Mouse (Mus musculus): ENCODE measurements around the gene Klhl2.

Gene Klhl2

DNA sequence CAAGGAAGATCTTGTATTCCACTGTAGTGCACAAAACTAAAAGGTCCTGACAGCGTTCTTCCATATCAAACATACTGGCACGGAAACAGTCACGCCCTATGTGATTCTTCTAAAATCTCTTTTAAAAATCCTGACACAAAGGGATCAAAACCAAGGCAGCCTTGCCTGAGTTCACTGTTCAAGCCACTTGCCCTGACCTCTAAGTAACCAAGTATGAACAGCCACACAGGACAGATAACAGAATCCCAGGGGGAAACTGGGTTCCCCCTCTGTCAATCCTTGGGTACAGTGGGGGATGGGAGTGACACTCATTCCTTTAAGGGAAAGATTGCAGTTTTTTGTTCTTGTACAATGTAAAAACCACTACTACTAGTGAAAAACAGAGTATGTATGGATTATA lies 19.9 kb downstream of the Klhl2 start:
- no peak for DNase-seq

DNA sequence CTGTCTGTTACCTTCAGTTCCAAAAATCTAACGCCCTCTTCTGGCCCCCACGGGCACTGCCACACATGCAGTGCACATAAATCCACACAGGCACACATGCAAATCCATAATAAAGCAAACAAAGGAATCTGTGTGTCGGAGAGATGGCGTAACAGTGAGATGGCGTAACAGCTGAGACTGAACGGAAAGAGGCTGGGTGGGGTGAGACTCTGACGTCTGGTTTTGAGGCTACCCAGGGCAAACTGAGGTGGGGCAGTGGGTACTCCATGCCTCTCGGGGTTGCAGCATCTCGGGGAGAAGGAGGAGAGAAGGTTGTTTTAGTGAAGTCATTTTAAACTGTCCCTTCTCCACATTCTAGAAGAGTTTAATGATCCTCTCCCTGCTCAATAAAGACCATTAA lies 20.4 kb downstream of the Klhl2 start:
- DNase-seq, result no peak

DNA sequence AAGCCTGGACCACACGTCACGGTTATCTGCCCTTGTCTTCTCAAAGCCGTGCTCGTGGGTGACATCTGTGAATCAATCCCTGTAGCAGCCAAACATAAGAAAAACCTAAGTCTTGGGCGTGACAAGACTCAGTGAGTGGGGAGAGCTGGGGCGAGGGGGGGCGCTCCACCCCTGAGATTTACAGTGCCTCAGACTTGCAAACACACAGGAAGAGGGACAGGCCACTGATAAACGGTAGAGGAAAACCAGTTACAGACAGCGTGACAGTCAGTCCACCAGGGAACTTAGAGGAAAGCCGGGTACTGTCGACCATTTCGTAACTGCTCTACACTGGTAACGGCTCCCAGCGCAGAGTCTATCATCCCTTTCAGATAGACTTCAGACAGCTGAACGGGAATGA lies 21.4 kb downstream of the Klhl2 start:
- DNase-seq, result no peak

DNA sequence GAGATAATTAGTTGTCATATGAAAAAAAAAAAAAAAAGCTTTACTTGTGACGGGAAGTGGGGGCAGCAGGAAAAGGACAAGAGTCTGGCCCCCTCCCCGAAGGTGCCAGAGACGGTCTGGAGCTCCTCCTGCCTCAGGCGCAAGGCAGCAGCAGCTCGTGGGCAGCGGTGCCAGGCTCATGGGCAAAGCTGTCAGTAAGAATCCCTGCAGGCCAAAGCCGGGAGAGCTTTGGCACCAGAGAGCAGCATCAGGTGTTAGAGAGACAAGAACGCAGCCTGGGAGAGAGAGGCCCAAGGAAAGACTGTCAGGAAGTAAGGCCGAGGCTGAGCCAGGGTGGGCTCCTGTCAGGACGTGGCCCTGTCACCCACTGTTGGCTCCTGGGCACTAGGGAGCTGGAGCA lies 22.5 kb downstream of the Klhl2 start:
- DNase-seq, result no peak

DNA sequence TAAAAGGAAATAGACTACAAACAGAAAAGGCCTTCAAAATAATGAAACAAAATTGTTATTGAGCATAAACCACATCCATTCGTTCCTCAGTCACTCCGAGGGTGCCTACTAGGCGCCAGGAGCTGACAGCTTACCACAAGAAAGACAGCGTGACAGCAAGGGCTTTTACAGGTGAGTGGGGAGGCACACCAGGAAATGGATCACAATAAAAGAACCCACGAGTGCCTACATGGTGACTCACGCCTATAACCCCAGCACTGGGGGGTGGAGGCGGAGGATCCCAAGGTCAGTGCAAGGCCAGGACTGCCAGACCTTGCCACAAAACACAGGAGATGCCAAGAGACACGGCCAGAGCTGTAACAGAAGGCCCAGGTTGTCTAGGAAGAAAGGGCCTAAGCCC lies 23.4 kb downstream of the Klhl2 start:
- DNase-seq, result no peak

DNA sequence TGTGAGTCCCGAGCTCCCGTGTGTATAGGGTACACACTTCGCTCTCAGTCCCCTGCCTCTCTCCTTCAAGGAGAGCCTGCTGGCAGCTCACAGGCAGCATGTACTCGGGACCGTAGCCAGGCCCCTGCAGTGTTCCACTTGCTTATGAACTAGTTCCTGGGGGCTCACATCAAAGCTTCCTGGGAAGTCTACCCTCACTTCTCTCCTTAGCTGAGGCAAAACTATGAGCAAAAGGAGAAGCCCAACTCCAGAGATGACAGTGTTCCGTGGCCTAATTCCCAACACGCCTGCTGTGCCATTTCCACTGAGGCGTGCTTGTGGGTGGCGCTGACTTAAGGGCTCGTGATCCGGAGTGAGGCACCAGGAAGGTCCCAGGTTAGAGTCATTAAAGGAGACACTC lies 25.9 kb downstream of the Klhl2 start:
- peak; percentile 31 for DNase-seq

DNA sequence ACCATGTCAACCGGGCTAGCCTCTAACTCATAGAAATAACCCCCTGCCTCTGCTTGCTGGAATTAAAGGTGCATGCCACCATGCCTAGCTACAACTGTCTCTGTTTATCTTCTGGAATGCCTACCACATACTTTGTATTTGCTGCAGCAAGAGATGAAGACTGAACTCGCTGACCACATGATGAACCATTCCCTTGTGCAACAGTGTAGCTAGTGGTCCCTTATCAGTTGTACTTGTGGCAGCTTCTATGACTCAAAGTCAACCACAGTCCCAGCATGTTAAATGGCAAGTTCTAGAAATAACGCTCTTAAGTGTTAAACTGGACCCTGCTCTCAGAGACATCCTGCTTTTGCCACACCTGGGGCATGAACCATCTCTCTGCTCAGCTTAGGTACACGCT lies 28.9 kb downstream of the Klhl2 start:
- no peak for DNase-seq

DNA sequence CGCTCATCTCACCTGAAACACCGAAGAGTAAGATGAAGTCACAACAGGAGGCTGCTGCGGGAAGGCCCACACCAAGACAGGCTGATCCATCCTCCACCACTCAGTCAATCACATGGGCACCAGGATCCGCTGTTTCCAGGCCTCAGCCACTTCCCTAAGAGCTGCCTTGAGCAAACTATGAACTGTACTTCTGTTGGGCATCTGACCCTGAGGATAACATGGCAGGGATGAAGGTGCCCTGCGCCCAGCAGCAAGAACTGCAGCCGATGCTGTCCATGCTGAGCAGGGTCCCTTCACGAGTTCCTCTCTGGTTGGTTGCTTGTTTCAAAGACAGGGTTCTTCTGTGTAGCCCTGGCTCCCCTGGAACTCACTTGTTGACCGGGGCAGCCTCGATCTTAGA lies 38.0 kb downstream of the Klhl2 start:
- no peak for DNase-seq

DNA sequence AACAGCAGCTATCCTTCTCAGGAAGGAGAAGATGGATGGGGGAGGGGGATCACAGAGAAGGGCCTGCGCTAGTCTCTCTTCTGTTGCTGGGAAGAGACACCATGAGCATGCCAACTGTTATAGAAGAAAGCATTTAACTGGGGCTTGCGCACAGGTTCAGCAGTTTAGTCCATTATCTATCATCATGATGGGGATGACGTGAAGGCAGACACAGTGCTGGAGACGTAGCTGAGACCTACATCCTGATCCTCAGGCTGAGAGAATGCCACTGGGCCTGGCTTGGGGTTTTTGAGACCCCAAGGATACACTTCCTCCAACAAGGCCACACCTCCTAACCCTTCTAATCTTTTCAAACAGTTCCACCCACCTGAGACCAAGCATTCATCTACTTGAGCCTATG lies 38.7 kb downstream of the Klhl2 start:
- DNase-seq, result no peak

DNA sequence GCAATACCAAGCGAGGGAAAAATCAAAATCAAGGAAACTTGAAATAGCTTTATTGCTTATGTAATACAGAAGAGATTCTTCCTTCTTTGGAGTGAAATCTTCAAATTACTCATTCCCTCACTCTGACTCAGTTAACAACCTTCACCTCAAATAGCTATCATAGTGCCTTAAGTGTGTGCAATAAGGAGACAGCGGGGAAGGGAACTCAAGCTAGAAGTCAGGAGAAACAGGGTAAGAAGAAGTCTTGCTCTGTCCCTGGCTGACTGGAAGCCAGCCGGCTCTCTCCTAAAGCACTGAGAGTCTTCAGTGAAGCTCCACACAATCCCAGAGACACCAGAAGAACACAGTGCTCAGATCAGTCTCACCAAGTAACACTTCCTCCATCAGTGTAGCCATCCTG lies 43.3 kb downstream of the Klhl2 start:
- DNase-seq, result no peak

DNA sequence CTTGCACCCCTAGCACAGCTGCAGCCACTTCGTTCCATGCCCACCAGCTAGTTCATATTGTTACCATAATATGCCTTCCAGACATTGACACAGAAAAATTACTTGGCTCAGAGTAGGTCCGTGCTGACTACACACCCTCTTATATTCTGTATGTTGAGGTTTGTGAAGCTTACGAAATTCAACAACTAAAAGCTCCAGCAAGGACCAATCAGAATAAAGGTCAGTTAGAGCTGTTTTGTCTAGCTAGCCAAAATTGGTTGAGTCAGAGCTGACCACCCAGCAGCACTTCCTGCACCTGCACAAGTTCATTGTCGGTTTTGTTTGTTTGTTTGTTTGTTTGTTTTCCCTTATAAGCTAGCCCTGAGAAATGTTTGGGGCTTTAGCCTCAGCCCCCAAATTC lies 44.8 kb downstream of the Klhl2 start:
- DNase-seq, result no peak

DNA sequence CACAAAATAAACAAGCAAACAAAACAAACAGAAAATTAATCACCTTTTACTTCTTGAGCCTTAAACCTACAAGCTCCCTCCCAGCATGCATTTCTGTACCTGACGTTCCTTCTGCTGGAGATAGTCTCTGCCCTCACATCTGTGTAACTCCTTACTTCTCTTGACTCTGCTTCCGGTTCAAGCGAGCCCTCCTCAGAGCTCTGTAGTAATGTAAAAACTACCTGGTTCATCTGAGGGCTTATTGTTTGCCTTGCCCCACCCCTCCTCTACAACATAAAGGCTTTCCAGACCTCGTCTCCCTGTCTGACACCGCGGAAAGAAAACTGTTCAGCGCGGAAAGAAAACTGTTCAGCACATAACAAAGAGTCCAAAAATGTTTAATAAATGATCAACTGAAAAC lies 50.5 kb downstream of the Klhl2 start:
- no peak for DNase-seq

DNA sequence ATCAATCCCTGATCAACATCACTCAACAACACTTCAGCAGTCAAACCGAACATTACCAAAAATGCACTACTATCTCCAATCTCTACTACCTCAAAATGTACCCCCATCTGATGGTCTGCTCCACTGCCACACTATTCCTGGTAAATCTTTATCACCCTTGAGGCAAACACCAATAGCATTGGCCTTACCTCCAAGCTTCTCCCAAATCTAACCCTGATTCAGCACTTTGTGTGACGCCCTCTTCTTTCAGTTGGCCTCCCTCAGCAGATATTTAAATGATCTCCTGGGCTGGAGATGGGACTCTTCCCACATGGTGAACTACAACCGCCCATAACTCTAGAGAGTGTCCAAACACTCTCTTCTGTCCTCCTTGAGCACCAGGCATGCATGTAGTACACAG lies 51.3 kb downstream of the Klhl2 start:
- no peak for DNase-seq

DNA sequence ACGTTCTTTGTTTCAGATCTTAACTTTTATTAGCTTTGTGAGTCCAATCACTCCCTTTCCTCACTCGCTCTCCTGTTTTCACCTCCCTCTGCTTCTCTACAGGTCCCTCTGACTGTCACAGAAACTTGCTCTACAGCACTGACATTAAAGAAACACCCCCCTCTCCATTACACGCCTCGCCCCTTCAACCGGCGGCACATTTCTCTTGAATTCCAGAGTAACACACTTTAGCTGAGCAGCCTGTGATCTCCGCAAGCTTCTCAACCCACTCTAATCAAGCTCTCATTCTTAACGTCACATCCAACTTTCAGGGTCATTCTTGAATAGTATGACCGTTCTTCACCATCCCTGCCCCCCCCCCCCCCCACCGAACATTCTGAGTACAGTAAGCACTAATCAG lies 52.1 kb downstream of the Klhl2 start:
- no peak for DNase-seq

DNA sequence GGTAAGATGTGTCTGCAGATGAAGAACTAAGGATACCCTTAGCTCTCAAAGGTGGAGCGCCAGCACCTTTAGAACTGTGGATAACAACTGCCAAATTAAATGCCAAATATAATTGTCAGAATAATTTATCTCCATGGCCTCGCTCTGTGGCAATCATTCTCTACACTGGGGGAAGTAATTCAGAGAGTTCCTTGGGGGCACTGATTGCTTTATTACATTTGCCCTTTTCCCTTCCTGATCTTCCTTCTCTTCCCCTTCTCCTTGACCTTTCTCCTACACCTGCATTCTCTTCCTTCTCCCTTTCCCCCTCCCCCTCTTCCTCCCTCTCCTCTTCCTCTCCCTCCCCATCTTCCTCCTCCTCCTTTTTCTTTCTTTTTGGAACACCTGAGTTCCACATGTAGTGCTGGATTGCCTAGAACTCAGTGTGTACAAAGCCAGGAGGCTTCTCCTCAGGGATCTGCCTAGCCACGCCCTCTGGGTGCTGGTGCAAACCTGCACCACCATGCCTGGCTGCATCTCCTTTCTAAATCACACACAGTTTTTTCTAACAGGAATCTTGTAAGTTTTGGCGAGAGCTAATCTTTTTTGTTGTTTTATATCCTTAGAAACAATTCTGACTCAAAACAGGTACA lies 58.5 kb downstream of the Klhl2 start:
- no peak for DNase-seq

DNA sequence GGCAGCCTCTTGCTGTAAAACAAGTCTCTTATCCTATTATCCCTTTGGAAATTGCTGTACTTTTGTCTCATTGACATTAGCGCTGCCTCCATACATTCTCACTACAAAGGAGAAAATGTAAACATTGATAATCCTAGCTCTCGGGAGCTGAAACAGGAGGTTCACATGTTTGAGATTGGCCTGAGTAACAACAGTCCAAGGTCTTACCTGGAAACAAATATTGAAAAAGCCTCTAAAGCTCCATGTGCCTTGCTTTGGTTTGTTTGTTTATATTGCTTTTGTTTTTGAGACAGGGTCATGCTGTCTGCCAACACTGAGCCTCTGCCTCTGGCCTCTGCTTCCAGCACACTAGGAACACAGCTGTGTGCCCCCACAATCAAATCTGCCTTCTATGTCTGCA lies 59.4 kb downstream of the Klhl2 start:
- no peak for DNase-seq

DNA sequence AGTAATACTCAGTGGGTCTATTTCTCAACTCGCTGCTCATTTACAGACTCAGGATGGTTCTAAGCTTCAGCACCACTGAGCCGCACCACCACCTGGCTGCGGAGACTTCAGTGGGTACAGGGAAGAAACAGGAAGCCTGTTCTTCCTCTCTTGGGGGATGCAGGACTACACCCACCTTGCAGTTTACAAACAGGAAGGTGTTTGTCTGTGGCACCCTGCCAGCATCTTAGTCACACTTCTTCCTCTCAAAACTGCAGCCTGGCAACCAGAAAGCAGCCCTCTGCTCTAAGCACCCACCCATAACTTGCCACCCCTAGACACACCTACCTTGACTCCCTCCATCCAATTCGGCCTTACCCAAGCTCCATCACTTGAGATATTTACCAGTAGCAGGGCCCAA lies 61.1 kb downstream of the Klhl2 start:
- DNase-seq, result no peak

DNA sequence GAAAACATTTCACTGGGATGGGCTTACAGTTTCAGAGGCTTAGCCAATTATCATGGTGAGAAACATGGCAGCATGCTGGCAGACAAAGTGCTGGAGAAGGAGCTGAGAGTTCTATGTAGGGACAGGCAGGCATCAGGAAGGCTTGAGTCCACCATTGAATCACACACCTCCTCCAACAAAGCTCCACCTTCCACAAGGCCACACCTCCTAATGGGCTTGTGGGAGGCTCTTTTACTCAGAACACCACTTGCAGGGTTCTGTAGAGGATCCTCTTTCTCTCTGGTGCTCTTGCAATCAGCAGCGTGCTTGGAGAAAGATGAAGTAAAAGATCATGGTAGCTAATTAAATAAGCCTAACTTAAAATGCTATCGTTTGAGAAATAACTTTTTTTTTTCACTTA lies 63.0 kb downstream of the Klhl2 start:
- DNase-seq, result no peak

DNA sequence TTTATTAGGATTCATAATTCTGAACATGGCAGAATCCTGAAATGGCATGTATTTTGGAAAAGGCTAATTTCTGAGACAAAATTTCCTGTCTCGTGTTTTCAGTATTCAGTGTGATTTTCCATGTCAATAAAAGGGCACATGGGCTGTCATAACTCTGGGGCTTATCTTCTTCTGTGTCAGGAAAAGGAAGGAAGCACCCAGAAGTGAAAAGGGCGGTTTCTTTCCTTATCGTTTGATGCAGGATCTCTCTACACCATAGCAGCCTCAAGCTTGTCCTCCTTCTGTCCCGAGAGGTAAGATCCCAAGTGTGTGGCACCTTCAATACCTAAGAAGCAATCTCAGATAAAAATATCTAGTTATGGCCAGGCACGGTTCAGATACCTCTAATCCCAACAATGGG lies 65.6 kb downstream of the Klhl2 start:
- no peak for DNase-seq

DNA sequence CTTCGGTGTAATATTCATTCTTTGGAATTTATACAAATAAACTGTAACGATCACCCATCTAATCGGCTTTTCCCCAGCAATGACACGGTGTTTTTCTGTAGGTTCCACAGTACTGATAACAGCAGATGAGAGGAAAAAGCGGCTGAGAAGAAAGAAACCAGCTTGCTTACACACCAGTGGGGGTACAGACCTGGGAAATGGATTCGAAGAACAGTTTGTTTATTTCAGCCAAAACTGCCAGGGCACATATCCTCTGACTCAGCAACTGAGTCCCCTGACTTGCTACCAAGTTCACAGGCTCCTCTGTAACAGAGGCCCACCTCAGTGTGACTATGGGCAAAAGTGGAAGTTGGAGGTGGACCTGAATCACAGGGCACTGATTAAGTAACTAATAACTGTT lies 67.9 kb downstream of the Klhl2 start:
- DNase-seq, result no peak

DNA sequence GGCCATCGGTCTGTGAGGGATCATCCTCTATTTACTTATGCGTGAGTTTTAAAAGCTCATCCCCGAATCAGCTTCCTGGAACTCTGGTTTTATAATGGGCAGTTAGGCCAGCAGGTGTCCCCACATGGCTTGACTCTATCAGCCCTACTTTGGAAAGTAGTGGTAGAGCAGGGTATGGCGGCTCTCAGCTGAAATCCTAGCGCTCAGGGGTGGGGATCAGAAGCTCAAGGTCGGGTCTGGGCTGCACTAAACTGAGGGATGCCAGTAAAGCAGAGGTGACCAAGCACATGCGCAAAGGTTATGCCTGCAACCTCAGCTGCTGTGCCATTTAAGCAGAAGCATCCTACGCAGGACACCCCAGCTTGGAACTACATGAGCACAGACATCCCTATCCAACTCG lies 71.9 kb downstream of the Klhl2 start:
- DNase-seq, result no peak

DNA sequence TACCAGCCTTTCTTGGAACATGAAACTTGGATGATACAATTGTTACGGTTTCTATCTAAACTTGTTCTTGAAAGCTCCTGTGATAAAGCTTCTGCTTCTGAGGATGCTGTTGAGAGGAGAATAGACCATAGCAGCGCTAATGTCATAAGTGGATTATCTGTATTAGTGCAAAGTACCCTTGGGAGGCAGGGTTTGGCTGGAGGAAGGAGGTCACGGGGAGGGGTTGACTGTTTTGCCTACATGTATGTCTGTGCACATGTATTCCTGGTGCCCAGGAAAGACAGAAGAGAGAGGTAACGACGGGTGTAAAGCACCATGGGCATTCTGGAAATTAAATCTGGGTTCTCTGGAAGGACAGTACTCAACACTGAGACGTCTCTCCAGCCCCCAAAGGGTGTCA lies 75.7 kb downstream of the Klhl2 start:
- DNase-seq, result no peak

DNA sequence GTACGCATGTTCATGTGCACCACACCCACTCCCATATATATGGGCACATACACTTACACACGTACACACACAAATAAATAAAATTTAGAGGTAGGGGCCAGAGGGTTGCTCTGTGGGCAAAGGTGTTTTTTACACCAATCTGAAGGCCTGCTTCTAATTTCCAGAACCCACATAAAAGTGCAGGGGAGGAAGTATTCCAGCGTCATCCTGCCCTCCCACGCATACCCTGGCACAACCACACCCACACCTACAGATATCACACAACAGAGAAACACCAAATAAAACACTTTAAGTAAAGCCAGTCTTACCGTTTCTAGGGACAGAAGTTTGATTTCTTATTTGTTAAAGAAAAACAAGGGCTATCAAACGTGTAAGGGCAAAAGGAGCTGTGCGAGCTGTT lies 79.0 kb downstream of the Klhl2 start:
- no peak for DNase-seq

DNA sequence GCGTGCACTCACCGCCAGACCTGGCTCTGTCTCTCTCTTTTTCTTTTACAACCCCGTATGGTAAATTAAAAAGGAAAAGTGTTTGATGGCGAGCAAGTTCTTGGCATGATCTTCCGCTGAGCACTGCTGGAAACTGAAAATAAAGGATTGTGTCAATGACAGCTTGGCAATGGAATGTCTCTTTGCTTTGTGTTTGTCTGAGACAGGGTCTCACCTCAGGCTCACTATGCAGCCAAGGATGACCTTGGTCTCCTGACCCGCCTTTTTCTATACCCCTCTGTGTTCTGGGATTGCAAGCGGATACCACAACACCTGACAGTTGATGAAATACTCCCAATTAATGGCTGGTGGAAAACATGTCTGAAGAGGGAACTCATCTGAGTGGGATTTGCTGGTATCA lies 80.2 kb downstream of the Klhl2 start:
- DNase-seq, result no peak

DNA sequence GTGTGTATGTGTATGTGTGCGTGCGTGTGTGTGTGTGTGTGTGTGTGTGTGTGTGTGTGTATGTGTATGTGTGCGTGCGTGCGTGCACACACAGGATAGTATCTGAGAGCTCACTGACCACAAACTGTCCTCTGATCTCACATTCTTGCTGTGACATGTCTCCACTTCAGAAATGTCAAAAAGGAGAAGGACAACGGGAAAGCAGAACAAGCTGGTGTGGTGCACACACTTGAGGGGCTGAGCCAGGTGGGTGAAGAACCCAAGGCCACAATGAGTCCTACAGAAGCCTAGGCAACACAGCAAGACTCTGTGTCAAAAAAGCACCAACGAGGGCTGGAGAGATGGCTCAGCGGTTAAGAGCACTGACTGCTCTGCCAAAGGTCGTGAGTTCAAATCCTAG lies 81.2 kb downstream of the Klhl2 start:
- DNase-seq, result no peak

DNA sequence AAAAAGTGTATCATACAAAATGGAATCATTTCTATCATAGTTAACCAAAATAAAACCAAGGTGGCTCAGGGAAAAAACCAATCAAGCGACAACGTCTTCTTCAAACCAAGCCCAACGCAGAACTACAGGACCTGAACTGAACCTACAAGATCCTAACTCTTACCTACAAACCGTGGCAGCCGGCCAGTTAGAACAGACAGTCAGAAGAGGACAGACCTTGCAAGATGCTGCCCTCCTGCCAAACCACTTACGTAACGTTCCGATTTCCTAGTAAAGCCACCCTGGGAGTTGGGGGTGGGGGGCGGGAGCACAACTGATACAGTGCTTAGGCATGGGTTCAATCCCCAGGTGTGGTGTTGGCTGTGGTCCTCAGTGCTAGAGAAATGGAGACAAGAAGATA lies 82.8 kb downstream of the Klhl2 start:
- DNase-seq, result peak; percentile 37
